Mouse (Mus musculus) hindbrain, embryonic 12.5 days (tissue): ENCODE results near the gene Swsap1. TPM values are rescaled to one million over a fixed set of nuclear protein-coding genes. Genes with fewer than 3 reads are reported as not detected.
A peak's percentile ranks its signal among the peaks of the same experiment; 100 is the strongest.

Experiments used
- ATAC-seq: fragments of 200-750 bp; cut with Nextera tagmentation; 2 replicates; pipeline ENCODE4 v1.8.0; 2017; ENCODE audit warnings: moderate TSS enrichment; ENCODE audit not compliant: low FRiP score
- H3K27ac ChIP-seq: fragments of 300-500 bp; sonication (generic); 2 replicates; pipeline ENCODE4 v1.5.1; 2016; ENCODE audit warnings: mild to moderate bottlenecking
- H3K27me3 ChIP-seq: fragments of 300-500 bp; sonication (generic); 2 replicates; pipeline ENCODE4 v1.6.1; 2016; ENCODE audit warnings: mild to moderate bottlenecking
- H3K36me3 ChIP-seq: fragments of 300-500 bp; sonication (generic); 2 replicates; pipeline ENCODE4 v1.6.1; 2016; ENCODE audit warnings: mild to moderate bottlenecking
- H3K4me1 ChIP-seq: fragments of 300-500 bp; sonication (generic); 2 replicates; pipeline ENCODE4 v1.6.1; 2016
- H3K4me2 ChIP-seq: fragments of 300-500 bp; sonication (generic); replicated peaks from 2 replicates; pipeline ENCODE4 v1.6.1; 2016; ENCODE audit warnings: mild to moderate bottlenecking
- H3K4me3 ChIP-seq: fragments of 300-500 bp; sonication (generic); 2 replicates; pipeline ENCODE4 v1.5.1; 2016; ENCODE audit warnings: mild to moderate bottlenecking
- H3K9ac ChIP-seq: fragments of 300-500 bp; sonication (generic); 2 replicates; pipeline ENCODE4 v1.6.1; 2016; ENCODE audit warnings: mild to moderate bottlenecking, moderate library complexity
- H3K9me3 ChIP-seq: fragments of 300-500 bp; sonication (generic); replicated peaks from 2 replicates; pipeline ENCODE4 v1.6.1; 2016; ENCODE audit warnings: mild to moderate bottlenecking
- WGBS: fragments of 180-500 bp; shearing (Covaris S2); methylation state at CpG from one replicate; pipeline ENCODE4 v1.1.7; 2016; 5-methylcytosine and 5-hydroxymethylcytosine counted together
- polyA plus RNA-seq: library from polyadenylated mRNA; unstranded; fragments of >200 nt; fragmentation: Nextera tagmentation; extraction: Ambion mirVana; gene quantifications from 2 replicates; pipeline ENCODE4 v1.2.1, GENCODE M21; 2016

Swsap1 gene
- polyA plus RNA-seq, 1 experiment from 2014 or later, result 7.2 TPM

DNA sequence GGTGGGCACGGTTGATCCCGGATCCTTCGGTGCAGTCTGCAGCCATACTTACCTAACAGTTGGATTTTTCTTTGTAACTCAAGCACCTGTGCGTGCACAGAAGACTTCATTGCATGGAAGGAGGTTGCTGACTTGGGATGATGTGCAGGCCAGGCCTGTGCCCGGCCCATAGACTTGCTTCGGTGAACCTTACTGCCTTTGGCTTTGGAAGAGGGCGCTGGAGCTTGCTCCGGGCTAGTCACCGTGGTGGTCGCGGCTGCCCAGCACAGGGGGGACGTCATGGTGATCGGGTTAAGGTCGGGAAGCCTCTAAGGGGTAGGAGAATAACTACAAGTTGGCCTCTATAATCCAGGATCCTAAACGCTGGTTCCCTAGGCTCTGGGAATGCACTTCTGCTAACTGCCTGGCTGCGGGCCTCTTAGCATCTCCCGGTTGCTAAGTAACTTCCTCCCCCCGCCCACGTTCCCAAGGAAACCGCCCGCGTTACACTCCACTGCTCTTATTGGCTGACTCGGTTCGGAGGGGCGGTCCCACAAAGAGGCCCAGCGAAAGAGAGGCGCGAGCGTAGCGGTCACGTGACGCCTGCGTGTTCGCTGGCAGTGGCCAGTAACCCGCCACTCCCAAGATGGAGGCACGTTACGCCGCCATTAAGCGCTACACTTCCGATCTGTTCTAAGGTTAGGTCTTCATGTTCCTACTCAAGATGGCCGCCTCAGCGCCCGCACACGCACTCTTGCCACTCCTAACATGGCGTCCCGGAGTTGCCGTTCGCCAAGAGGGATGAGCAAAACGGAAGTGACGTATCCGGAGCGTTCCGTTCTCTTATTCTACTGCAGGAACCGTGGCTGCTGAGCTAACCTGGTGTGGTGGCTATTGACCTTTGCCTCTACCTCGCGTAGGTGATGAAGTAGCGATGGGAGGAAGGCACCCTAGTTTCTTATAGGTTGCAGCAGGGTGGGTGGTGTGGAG, 46.9 kb downstream of the Swsap1 start, which contains the start of the genes Ccdc151 and Prkcsh:
TSS of gene Ccdc151 (minus strand) at position 441 of the 969 bp plus-strand sequence.
TSS of gene Prkcsh (plus strand) at position 613 of the 969 bp plus-strand sequence.
- WGBS, result 5% methylated on average over 57 of the region's 57 CpGs
- no peaks in the 10 kb centered on the region for H3K27me3 ChIP-seq
- H3K9me3 ChIP-seq, result no peaks in the 10 kb centered on the region
- peak within 1 kb of the TSS; percentile 72 for H3K4me2 ChIP-seq
- peak within 1 kb of the TSS; percentile 65 for H3K4me3 ChIP-seq
- peak within 1 kb of the TSS; percentile 71 for H3K9ac ChIP-seq
- ATAC-seq, result peak; percentile 99
- H3K4me1 ChIP-seq, result peaks cover 31% of the 10 kb centered on the region
- H3K27ac ChIP-seq, result peak within 1 kb of the TSS; percentile 76
- H3K36me3 ChIP-seq, result peaks cover 34% of the 10 kb centered on the region

DNA sequence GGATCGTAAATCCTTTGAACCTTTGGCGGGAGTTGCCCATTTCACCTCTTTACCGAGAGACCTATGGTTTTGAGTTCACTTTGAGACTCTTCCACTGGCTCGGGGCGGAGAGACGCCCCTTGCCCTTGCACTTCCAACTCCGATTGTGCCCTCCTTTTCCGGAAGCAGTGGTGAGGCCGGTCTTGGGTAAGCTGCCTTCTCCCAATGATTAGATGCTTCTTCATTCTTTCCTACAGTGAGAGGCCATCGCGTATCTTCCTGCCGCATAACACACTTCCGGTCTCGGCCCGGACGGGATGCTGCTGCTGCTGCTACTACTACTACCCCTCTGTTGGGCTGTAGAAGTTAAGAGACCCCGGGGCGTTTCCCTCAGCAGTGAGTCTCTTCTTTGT, 47.6 kb downstream of the Swsap1 start:
- no peaks in the 10 kb centered on the region for H3K27me3 ChIP-seq
- H3K36me3 ChIP-seq, result peaks cover 40% of the 10 kb centered on the region
- under 1% methylated on average over 18 of the region's 18 CpGs for WGBS
- peak overlapping the region; percentile 65 for H3K4me3 ChIP-seq
- peak overlapping the region; percentile 76 for H3K27ac ChIP-seq
- no peaks in the 10 kb centered on the region for H3K9me3 ChIP-seq
- peaks cover 31% of the 10 kb centered on the region for H3K4me1 ChIP-seq
- ATAC-seq, result no peak; the same call in none of the 2 replicates
- peak overlapping the region; percentile 71 for H3K9ac ChIP-seq
- H3K4me2 ChIP-seq, result peak overlapping the region; percentile 72

DNA sequence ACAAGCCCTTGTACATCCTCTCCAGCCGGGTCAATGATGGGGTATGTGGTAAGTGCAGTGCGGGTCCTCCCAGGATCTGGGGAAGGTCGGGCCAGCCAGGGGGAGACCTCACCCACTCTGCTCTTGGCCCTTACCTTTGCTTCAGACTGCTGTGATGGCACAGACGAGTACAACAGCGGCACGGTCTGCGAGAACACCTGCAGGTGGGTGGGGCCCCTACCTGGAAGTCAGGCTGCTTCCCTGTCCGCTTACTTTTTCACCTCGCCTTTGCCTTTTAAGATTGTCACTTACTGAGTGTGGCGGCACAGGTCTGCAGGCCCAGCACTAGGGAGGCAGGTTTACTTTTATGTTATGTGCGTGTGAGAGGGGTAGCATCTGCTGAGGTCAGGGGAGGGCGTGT, 49.0 kb downstream of the Swsap1 start:
- 95% methylated on average over 12 of the region's 12 CpGs for WGBS
- H3K27ac ChIP-seq, result no peak overlapping the region
- H3K4me3 ChIP-seq, result no peak overlapping the region
- ATAC-seq, result no peak
- H3K27me3 ChIP-seq, result no peaks in the 10 kb centered on the region
- H3K9ac ChIP-seq, result no peak overlapping the region
- H3K4me1 ChIP-seq, result peaks cover 31% of the 10 kb centered on the region
- H3K4me2 ChIP-seq, result peak overlapping the region; percentile 72; the same call in 1 of the 2 replicates
- H3K9me3 ChIP-seq, result no peaks in the 10 kb centered on the region
- peaks cover 53% of the 10 kb centered on the region for H3K36me3 ChIP-seq

Other genes with a start within 250 kb of the Swsap1 start
- 32.1 and 33.0 TPM in 2 replicates for gene Ldlr, start 232.3 kb upstream of the Swsap1 start, polyA plus RNA-seq
- 61.6 and 68.2 TPM in 2 replicates for gene Spc24, start 195.5 kb upstream of the Swsap1 start, polyA plus RNA-seq
- 10.6 and 11.2 TPM in 2 replicates for gene Kank2, start 157.0 kb upstream of the Swsap1 start, polyA plus RNA-seq
- 0.26 and 1.1 TPM in 2 replicates for gene Angptl8, start 120.2 kb upstream of the Swsap1 start, polyA plus RNA-seq
- gene Dock6, start 103.1 kb upstream of the Swsap1 start, polyA plus RNA-seq, result 21.6 and 24.4 TPM in 2 replicates
- gene Rab3d, start 37.6 kb upstream of the Swsap1 start, polyA plus RNA-seq, result 15.5 and 16.3 TPM in 2 replicates
- gene Ccdc159, start 28.3 kb upstream of the Swsap1 start, polyA plus RNA-seq, result 8.8 and 9.2 TPM in 2 replicates
- gene Tmem205, start 28.2 kb upstream of the Swsap1 start, polyA plus RNA-seq, result 37.0 and 37.5 TPM in 2 replicates
- gene Plppr2, start 18.7 kb upstream of the Swsap1 start, polyA plus RNA-seq, result 48.3 and 54.9 TPM in 2 replicates
- 4.3 TPM in 2 replicates for gene Epor, start 7.8 kb downstream of the Swsap1 start, polyA plus RNA-seq
- 1.9 TPM in 2 replicates for gene Rgl3, start 33.7 kb downstream of the Swsap1 start, polyA plus RNA-seq
- 4.1 and 4.7 TPM in 2 replicates for gene Ccdc151, start 46.9 kb downstream of the Swsap1 start, polyA plus RNA-seq
- gene Prkcsh, start 47.1 kb downstream of the Swsap1 start, polyA plus RNA-seq, result 106 and 108 TPM in 2 replicates
- 62.6 and 62.9 TPM in 2 replicates for gene Elavl3, start 96.3 kb downstream of the Swsap1 start, polyA plus RNA-seq
- gene Gm49318, start 115.5 kb downstream of the Swsap1 start, polyA plus RNA-seq, result not detected in 2 replicates
- gene Zfp653, start 115.6 kb downstream of the Swsap1 start, polyA plus RNA-seq, result 16.4 and 20.4 TPM in 2 replicates
- 37.1 and 40.0 TPM in 2 replicates for gene Ecsit, start 129.7 kb downstream of the Swsap1 start, polyA plus RNA-seq
- 1.9 and 3.1 TPM in 2 replicates for gene Cnn1, start 143.5 kb downstream of the Swsap1 start, polyA plus RNA-seq
- 161 and 177 TPM in 2 replicates for gene Elof1, start 161.4 kb downstream of the Swsap1 start, polyA plus RNA-seq
- gene Acp5, start 180.0 kb downstream of the Swsap1 start, polyA plus RNA-seq, result 8.3 and 9.8 TPM in 2 replicates
- gene Pigyl, start 201.1 kb downstream of the Swsap1 start, polyA plus RNA-seq, result 58.8 and 65.6 TPM in 2 replicates
- 0.26 TPM in 1 of 2 replicates, not detected in the other for gene Zfp872, start 232.3 kb downstream of the Swsap1 start, polyA plus RNA-seq